Mouse (Mus musculus) neural tube, embryonic 14.5 days (tissue): ENCODE measurements around the gene Gm20388. TPM values are rescaled to one million over a fixed set of nuclear protein-coding genes. Genes with fewer than 3 reads are reported as not detected.
A peak's percentile ranks its signal among the peaks of the same experiment; 100 is the strongest.

Experiments
- ATAC-seq: fragments of 200-750 bp; cut with Nextera tagmentation; 2 replicates; pipeline ENCODE4 v1.8.0; 2017; ENCODE audit warnings: low read depth, mild to moderate bottlenecking, moderate TSS enrichment, moderate library complexity
- H3K27ac ChIP-seq: fragments of 300-500 bp; sonication (generic); 2 replicates; pipeline ENCODE4 v1.5.1; 2014; ENCODE audit warnings: low read depth, mild to moderate bottlenecking, control low read depth, low read length, moderate library complexity, mixed read lengths
- H3K27me3 ChIP-seq: fragments of 300-500 bp; sonication (generic); 2 replicates; pipeline ENCODE4 v1.6.1; 2014; ENCODE audit warnings: low read length; ENCODE audit not compliant: control insufficient read depth, insufficient read depth
- H3K36me3 ChIP-seq: fragments of 300-500 bp; sonication (generic); 2 replicates; pipeline ENCODE4 v1.6.1; 2014; ENCODE audit warnings: low read length, mixed read lengths; ENCODE audit not compliant: control insufficient read depth, insufficient read depth
- H3K4me1 ChIP-seq: fragments of 300-500 bp; sonication (generic); 2 replicates; pipeline ENCODE4 v1.6.1; 2014; ENCODE audit warnings: low read length; ENCODE audit not compliant: control insufficient read depth, insufficient read depth
- H3K4me2 ChIP-seq: fragments of 300-500 bp; sonication (generic); 2 replicates; pipeline ENCODE4 v1.6.1; 2014; ENCODE audit warnings: mild to moderate bottlenecking, low read depth, low read length, control low read depth
- H3K4me3 ChIP-seq: fragments of 300-500 bp; sonication (generic); 2 replicates; pipeline ENCODE4 v1.5.1; 2014; ENCODE audit warnings: low read depth, low read length, control low read depth, mixed read lengths
- H3K9ac ChIP-seq: fragments of 300-500 bp; sonication (generic); replicated peaks from 2 replicates; pipeline ENCODE4 v1.6.1; 2014; ENCODE audit warnings: low read depth, mild to moderate bottlenecking, control low read depth, low read length, mixed read lengths
- H3K9me3 ChIP-seq: fragments of 300-500 bp; sonication (generic); 2 replicates; pipeline ENCODE4 v1.6.1; 2016; ENCODE audit warnings: low read length; ENCODE audit not compliant: control insufficient read depth
- WGBS: fragments of 180-500 bp; shearing (Covaris S2); extraction: QIAGEN DNeasy Blood & Tissue Kit; methylation state at CpG from one replicate; pipeline ENCODE4 v1.1.7; 2014; 5-methylcytosine and 5-hydroxymethylcytosine counted together
- polyA plus RNA-seq: library from polyadenylated mRNA; unstranded; fragments of >200 nt; fragmentation: Nextera tagmentation; extraction: Ambion mirVana; gene quantifications from 2 replicates; pipeline ENCODE4 v1.2.1, GENCODE M21; 2014

Gm20388 gene
- polyA plus RNA-seq, 1 experiment from 2014 or later, result 10.3 TPM

DNA sequence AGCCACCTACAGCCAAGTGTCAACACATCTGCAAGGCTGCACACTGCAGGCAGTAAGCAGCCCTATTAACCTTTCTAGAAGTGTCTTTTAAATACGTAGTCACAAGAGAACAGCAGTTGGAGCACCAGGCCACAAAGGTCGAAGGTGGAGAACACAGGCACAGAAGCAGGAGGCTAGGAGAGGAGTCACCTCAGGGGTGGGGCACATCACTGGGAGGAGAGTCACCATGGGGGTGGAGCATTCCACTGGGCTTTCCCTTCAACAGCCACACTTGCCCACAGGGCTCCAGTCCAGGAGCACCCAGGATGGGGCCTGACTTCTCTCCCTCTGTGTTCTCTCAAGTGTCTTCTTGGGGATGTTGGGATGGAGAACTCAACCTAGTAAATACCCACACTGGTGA, 185.8 kb downstream of the Gm20388 start:
- Histone ChIP-seq H3K9me3 (no peaks in the 10 kb centered on the region), H3K4me1 (peaks cover 7% of the 10 kb centered on the region), H3K36me3 (peaks cover 9% of the 10 kb centered on the region; the same call in 1 of the 2 replicates), H3K27me3 (no peaks in the 10 kb centered on the region), H3K27ac (no peak overlapping the region), H3K4me3 (no peak overlapping the region), H3K9ac (no peak overlapping the region), H3K4me2 (no peak overlapping the region)
- ATAC-seq, result no peak
- 81% methylated on average over 2 of the region's 2 CpGs for WGBS

GRCm38 (mm10) chr8:120100388-120101067, 189.9 kb downstream of the Gm20388 start:
- Histone ChIP-seq H3K4me1 (peaks cover 20% of the 10 kb centered on the region), H3K4me3 (peak overlapping the region; percentile 89), H3K4me2 (peak overlapping the region; percentile 97), H3K9me3 (no peaks in the 10 kb centered on the region), H3K27ac (peak overlapping the region; percentile 90), H3K9ac (peak overlapping the region; percentile 81), H3K27me3 (no peaks in the 10 kb centered on the region), H3K36me3 (no peaks in the 10 kb centered on the region)
- WGBS, result 2% methylated on average over 16 of the region's 25 CpGs
- ATAC-seq, result peak; percentile 32; the same call in 1 of the 2 replicates

DNA sequence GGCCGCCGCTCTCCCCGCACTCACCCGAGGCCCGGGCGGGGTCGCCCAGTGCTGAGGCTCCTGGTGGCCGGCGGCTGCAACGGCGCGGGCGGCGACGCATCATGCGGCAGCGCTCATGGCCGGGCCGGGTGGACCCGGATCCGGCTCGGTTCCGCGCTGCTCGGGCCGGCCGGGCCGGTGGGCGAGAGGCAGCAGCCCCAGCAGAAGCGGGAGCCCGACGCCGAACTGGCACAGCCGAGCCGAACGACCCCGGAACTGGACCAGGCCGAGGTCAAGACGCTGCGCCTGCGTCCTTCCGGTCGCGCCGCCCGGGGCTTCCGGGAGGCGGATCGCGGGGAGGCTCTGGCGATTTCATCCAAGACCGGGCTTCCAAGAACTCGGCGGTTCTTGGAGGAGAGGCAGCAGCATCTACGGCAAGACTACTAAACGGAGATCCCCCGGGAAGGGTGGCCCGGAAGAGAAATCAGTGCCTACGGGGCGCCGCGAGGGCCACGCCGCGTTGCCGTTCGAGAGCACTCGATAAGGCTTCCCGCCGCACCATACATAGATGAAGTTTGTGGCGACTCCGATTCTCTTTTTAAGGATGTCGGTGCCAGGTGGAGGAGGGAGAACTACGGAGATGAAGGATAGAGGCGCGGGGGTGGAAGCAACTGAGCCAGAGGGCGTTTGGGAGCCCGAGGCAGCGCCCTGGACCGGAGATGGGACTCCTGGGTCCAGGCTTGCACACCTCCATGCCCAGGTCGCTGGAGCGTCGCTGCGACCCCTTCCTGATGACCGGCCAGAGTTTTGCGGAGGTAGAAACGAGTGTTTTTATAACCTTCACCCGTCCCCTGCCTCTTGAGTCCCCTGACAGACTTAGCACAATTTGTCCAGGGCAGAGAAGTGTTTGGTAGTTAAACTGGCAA, 190.7 kb downstream of the Gm20388 start, which contains the start of gene Zdhhc7:
Zdhhc7 (minus strand) TSS at position 415 of the 905 bp plus-strand sequence.
- Histone ChIP-seq H3K9me3 (no peaks in the 10 kb centered on the region), H3K27me3 (no peaks in the 10 kb centered on the region), H3K4me2 (peak within 1 kb of the TSS; percentile 97), H3K36me3 (no peaks in the 10 kb centered on the region), H3K27ac (peak within 1 kb of the TSS; percentile 90), H3K9ac (peak within 1 kb of the TSS; percentile 81), H3K4me3 (peak within 1 kb of the TSS; percentile 89), H3K4me1 (peaks cover 20% of the 10 kb centered on the region)
- ATAC-seq, result peak; percentile 77
- WGBS, result under 1% methylated on average over 72 of the region's 88 CpGs

GRCm38 (mm10) chr8:120103916-120104315, 193.3 kb downstream of the Gm20388 start:
- Histone ChIP-seq H3K9ac (no peak overlapping the region), H3K27me3 (no peaks in the 10 kb centered on the region), H3K4me2 (no peak overlapping the region), H3K36me3 (no peaks in the 10 kb centered on the region), H3K4me3 (no peak overlapping the region), H3K27ac (no peak overlapping the region), H3K4me1 (peaks cover 20% of the 10 kb centered on the region), H3K9me3 (no peaks in the 10 kb centered on the region)
- no peak for ATAC-seq
- 90% methylated on average over 9 of the region's 9 CpGs for WGBS

- H3K9me3 ChIP-seq, result no peaks in the 10 kb centered on the region
- WGBS, result 53% methylated on average over 9 of the region's 9 CpGs
- H3K4me3 ChIP-seq, result no peak overlapping the region
- H3K4me2 ChIP-seq, result no peak overlapping the region
- H3K9ac ChIP-seq, result no peak overlapping the region
- no peaks in the 10 kb centered on the region for H3K27me3 ChIP-seq
- H3K36me3 ChIP-seq, result no peaks in the 10 kb centered on the region
- peaks cover 20% of the 10 kb centered on the region for H3K4me1 ChIP-seq
- no peak overlapping the region for H3K27ac ChIP-seq
- no peak for ATAC-seq
These were observed 194.2 kb downstream of the Gm20388 start for GRCm38 (mm10) chr8:120104721-120105272.

- H3K36me3 ChIP-seq, result no peaks in the 10 kb centered on the region
- no peak overlapping the region for H3K4me2 ChIP-seq
- ATAC-seq, result no peak
- H3K9me3 ChIP-seq, result no peaks in the 10 kb centered on the region
- no peak overlapping the region for H3K4me3 ChIP-seq
- 13% methylated on average over 3 of the region's 3 CpGs for WGBS
- H3K9ac ChIP-seq, result no peak overlapping the region
- no peak overlapping the region for H3K27ac ChIP-seq
- H3K27me3 ChIP-seq, result no peaks in the 10 kb centered on the region
- peaks cover 7% of the 10 kb centered on the region; the same call in 1 of the 2 replicates for H3K4me1 ChIP-seq
These were observed 198.5 kb downstream of the Gm20388 start for GRCm38 (mm10) chr8:120109149-120109548.

GRCm38 (mm10) chr8:120110966-120111365, 200.3 kb downstream of the Gm20388 start:
- H3K9ac ChIP-seq, result no peak overlapping the region
- no peak overlapping the region for H3K4me2 ChIP-seq
- H3K9me3 ChIP-seq, result no peaks in the 10 kb centered on the region
- H3K27ac ChIP-seq, result no peak overlapping the region
- 74% methylated on average over 4 of the region's 4 CpGs for WGBS
- H3K4me3 ChIP-seq, result no peak overlapping the region
- no peak for ATAC-seq
- H3K36me3 ChIP-seq, result no peaks in the 10 kb centered on the region
- peaks cover 8% of the 10 kb centered on the region; the same call in 1 of the 2 replicates for H3K4me1 ChIP-seq
- H3K27me3 ChIP-seq, result no peaks in the 10 kb centered on the region

DNA sequence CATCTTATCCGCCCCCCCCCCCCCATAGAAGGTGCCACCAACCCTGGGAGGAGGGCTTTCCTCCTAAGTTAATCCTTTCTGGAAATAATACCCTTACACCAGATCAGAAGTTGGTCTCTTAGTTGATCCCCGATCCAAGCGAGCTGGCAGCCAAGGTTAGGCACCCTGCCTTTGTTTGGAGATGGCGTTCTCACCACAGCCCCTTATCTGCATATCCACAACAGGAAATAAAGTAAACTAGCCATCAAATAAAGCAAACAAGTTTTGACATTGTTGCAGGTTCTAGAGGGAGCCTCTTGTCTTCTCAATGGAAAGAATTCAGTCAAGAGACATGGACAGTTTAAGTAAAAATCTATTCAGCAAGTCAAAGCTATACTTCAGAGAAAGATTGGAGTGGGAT, 200.7 kb downstream of the Gm20388 start:
- no peak overlapping the region for H3K9ac ChIP-seq
- ATAC-seq, result no peak
- no peak overlapping the region for H3K4me2 ChIP-seq
- WGBS, result 66% methylated on average over 4 of the region's 4 CpGs
- H3K4me3 ChIP-seq, result no peak overlapping the region
- peaks cover 8% of the 10 kb centered on the region; the same call in 1 of the 2 replicates for H3K4me1 ChIP-seq
- H3K27ac ChIP-seq, result no peak overlapping the region
- H3K9me3 ChIP-seq, result no peaks in the 10 kb centered on the region
- H3K27me3 ChIP-seq, result no peaks in the 10 kb centered on the region
- H3K36me3 ChIP-seq, result no peaks in the 10 kb centered on the region
